Mouse (Mus musculus) right cerebral cortex, postnatal 14 days (tissue): ENCODE measurements around the gene Slc16a13.
A peak's percentile ranks its signal among the peaks of the same experiment; 100 is the strongest.
"Not testable (repeated sequence)": the region's sequence is repeated elsewhere in the genome, so short reads cannot be mapped to it uniquely, and the experiment has no call there.

ENCODE experiments used
- DNase-seq: peaks from one replicate; pipeline ENCODE4 v3.0.0; 2022

Gene Slc16a13

GRCm38 (mm10) chr11:70208778-70209388 is 12.0 kb downstream of the Slc16a13 start:
- no peak for DNase-seq

GRCm38 (mm10) chr11:70207283-70207682 is 13.6 kb downstream of the Slc16a13 start:
- DNase-seq = no peak

GRCm38 (mm10) chr11:70206801-70207200 is 14.1 kb downstream of the Slc16a13 start:
- DNase-seq = no peak

GRCm38 (mm10) chr11:70201691-70202090 is 19.2 kb downstream of the Slc16a13 start:
- DNase-seq = peak; percentile 88

GRCm38 (mm10) chr11:70200036-70200608 is 20.7 kb downstream of the Slc16a13 start:
- no peak for DNase-seq

GRCm38 (mm10) chr11:70199107-70199506 is 21.8 kb downstream of the Slc16a13 start:
- DNase-seq = no peak

GRCm38 (mm10) chr11:70198332-70198731 is 22.5 kb downstream of the Slc16a13 start:
- DNase-seq = no peak

GRCm38 (mm10) chr11:70193354-70194285 is 27.2 kb downstream of the Slc16a13 start:
- no peak for DNase-seq

- DNase-seq = no peak
Observed at GRCm38 (mm10) chr11:70192157-70192556, 28.7 kb downstream of the Slc16a13 start.

- no peak for DNase-seq
Observed at GRCm38 (mm10) chr11:70191188-70191587, 29.7 kb downstream of the Slc16a13 start.

GRCm38 (mm10) chr11:70189319-70190134 is 31.3 kb downstream of the Slc16a13 start:
- no peak for DNase-seq

- DNase-seq = no peak
Observed at GRCm38 (mm10) chr11:70185120-70185519, 35.7 kb downstream of the Slc16a13 start.

GRCm38 (mm10) chr11:70180496-70180895 is 40.4 kb downstream of the Slc16a13 start:
- no peak for DNase-seq

- peak; percentile 18 for DNase-seq
Observed at GRCm38 (mm10) chr11:70179401-70179800, 41.5 kb downstream of the Slc16a13 start.

- DNase-seq = no peak
Observed at GRCm38 (mm10) chr11:70178756-70179155, 42.1 kb downstream of the Slc16a13 start.

GRCm38 (mm10) chr11:70178311-70178710 is 42.6 kb downstream of the Slc16a13 start:
- DNase-seq = no peak

GRCm38 (mm10) chr11:70177647-70178046 is 43.2 kb downstream of the Slc16a13 start:
- peak; percentile 19 for DNase-seq

- DNase-seq = no peak
Observed at GRCm38 (mm10) chr11:70174491-70174890, 46.4 kb downstream of the Slc16a13 start.

GRCm38 (mm10) chr11:70172298-70172697 is 48.6 kb downstream of the Slc16a13 start:
- DNase-seq = no peak

- no peak for DNase-seq
Observed at GRCm38 (mm10) chr11:70171847-70172246, 49.0 kb downstream of the Slc16a13 start.

- no peak for DNase-seq
Observed at GRCm38 (mm10) chr11:70171181-70171580, 49.7 kb downstream of the Slc16a13 start.

- no peak for DNase-seq
Observed at GRCm38 (mm10) chr11:70170291-70170690, 50.6 kb downstream of the Slc16a13 start.

GRCm38 (mm10) chr11:70169471-70169870 is 51.4 kb downstream of the Slc16a13 start:
- not testable (repeated sequence) for DNase-seq
